Mouse (Mus musculus): ENCODE measurements around the gene Gstz1.
"Not testable (repeated sequence)": the region's sequence is repeated elsewhere in the genome, so short reads cannot be mapped to it uniquely, and the experiment has no call there.

Gene Gstz1

DNA sequence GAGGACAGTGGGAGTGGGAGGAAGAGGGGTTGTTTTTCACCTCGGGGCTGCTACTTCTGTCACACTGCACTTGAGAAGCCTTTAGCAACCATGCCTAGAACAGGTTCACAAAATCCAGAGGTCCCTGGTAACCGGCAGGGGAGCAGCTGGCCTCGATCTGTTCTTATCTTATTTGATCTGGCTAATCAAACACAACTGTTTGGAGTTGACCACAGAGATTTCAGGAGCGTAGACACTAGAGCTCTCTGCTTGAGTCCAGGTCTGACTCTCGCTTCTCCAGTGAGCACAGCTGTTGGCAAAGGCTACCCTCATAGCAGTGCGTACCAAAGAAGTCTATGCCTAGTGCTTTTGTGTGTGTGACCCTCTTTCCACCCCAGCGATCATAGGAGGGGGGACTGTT is 11.1 kb downstream of the Gstz1 start:
- no peak for DNase-seq (ENCODE audit: low spot score in 2 of 2)

DNA sequence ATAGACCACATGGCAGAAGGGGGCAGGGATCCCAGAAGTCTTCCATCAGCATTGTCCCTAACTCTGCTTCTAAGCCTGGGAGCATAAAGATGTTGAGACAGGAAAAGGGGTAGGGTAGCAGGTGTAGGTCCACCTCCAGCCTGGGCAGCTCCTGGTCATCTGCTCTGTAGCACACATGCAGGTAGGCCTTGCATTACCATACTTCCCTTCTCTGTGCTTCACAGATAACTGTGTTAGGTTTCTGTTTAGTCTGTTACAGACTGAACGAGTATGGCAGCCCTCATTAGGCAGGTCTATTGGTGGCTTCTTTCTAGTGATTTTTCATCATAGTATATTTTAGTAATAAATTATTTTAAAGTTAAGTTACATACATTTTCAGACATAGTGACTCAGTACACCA is 13.3 kb downstream of the Gstz1 start:
- no peak for DNase-seq (ENCODE audit: low spot score in 2 of 2)

DNA sequence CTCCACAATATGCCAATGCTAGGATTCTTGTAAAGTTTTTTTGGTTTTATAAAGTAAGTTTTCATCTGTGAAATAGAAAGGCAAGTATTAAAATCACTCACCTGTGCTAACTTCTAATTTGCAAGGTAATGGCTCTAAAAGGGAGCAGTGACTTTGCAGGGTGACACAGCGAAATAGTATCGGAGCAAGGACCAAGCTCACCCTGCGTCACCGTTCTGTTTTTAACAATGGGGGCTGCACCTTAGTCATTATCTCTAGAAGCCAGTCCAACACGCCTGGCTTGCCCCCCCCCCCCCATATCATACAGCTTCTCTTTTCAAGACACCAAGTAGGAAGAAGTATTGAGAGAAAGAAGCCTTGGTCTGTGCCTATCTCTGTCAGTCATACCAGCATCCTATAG is 13.8 kb downstream of the Gstz1 start:
- DNase-seq (ENCODE audit: low spot score in 2 of 2), result no peak

DNA sequence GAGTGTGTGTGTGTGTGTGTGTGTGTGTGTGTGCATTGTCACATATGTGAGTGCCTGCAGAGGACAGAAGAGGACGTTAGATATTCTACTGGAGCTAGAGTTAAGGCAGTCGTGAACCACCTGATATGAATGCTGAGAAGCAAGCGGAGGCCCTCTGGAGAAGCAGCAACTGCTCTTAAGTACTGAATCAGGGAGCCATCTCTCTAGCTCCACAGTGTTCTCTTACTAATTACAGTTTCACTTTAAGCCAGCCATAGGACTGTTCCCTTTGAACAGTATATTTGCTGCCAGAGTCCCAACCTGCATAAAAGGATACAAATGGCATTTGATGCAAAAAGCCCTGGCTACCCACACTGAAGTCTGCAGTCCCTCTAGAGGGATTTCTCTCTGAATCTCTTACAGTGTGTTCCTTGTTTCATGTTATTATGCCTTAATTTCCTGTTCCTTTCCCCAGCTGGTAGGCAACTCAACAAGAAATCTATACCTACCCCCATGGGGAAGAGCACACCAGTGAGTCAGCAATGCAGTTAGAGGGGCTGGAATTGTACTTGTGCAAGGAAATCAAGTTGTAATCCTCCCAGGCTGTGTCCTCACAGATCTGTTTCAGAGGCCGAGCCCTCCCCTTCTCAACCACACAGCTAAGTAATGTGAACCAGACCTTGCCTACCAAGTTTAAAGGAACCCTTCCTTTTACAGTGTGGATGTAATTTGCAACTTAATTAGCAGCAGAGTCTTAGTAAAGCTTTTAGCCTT is 28.4 kb downstream of the Gstz1 start:
- DNase-seq (ENCODE audit: low spot score in 2 of 2), result no peak

DNA sequence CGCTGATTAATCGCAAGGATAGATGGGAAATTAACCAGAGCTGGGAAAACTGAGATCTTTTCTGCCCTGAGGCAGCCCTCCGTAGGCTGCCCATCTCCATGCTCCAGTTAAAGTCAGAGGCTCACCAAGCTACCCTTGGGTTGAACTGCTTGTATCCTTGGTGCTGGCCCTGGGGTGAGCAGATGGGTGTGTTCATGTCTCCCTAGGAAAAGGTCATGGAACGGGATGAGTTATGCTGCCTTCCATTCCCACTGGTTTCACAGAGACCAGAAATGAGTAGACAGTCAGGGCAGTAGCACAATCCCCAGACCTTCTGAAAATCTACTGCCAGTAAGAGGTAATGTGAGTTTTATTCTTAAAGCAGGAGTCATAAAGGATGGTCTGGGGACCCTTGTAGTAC is 30.7 kb downstream of the Gstz1 start:
- no peak for DNase-seq (ENCODE audit: low spot score in 2 of 2)

DNA sequence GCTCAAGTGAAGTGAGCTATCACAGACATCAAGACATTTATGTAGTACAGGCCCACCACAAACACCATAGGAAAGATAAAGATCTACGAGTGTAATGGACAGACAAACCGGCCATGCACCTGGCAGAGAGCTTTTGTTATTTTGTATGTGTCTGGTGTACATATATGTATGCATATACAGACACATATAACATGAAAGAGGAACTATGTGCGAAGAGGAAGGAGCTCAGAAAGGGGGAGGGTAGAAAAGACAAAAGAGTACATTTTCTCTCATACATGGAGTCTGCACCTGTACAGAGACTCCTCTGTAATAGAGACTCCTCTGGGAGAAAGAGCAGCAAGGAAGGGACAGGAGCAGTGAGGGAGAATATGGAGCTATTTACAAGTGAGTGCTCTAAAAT is 46.0 kb downstream of the Gstz1 start:
- no peak for DNase-seq (ENCODE audit: low spot score in 2 of 2)

DNA sequence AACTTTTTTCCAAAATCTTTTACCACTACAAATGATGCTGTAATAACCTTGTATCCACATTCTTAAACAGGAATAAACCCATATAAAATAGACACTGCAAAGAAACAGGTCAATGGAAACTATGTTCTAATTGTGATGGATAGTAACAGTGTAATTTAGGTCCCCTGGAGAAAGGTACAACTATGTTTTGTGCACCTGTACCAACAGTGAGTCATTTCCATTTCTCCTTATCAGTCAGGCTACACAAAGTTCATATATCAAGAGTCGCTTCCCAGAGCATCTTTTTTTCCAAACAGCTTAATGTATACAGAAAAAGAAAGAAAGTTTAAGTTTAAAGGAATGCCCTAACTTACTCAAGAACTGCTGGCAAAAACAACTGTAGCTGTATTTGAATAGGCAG is 48.1 kb downstream of the Gstz1 start:
- DNase-seq (ENCODE audit: low spot score in 2 of 2), result no peak

DNA sequence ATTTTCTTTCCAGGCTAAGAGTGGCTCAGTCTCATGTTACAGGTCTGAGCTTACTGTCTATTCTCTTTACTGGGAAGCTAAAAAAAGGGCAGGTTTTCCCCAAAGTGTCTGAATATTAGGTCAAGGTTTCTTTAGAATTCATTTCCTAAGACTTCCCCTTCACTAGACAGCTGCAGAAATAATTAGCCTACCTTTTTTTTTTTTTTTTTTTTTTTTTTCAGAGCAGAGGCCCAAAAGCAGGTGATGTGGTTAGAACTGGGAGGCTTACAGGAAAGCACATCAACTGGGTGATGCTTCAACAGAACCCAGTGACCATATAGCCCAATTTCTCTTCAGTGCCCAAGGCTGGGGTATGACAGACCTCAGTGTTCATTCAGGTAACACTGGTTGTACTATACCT is 49.3 kb downstream of the Gstz1 start:
- DNase-seq (ENCODE audit: low spot score in 2 of 2), result no peak

DNA sequence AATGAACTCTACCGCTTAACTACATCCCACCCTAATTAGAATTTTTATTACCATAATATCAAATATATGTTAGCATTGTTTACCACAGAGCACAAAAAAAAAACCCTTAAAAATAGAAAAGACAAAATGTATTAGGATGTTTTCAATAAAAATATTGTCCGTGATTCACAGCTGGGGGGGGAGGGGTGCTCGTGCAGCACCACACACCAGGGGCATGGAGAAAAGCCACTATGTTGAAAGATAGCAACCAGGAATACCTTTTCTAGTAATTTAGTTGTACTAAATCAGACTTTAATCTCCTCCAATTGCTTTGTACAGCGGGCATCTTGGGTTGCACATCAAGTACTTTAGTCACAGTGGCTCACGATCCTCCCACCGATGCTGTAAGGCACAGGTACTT is 51.8 kb downstream of the Gstz1 start:
- DNase-seq (ENCODE audit: low spot score in 2 of 2), result no peak

DNA sequence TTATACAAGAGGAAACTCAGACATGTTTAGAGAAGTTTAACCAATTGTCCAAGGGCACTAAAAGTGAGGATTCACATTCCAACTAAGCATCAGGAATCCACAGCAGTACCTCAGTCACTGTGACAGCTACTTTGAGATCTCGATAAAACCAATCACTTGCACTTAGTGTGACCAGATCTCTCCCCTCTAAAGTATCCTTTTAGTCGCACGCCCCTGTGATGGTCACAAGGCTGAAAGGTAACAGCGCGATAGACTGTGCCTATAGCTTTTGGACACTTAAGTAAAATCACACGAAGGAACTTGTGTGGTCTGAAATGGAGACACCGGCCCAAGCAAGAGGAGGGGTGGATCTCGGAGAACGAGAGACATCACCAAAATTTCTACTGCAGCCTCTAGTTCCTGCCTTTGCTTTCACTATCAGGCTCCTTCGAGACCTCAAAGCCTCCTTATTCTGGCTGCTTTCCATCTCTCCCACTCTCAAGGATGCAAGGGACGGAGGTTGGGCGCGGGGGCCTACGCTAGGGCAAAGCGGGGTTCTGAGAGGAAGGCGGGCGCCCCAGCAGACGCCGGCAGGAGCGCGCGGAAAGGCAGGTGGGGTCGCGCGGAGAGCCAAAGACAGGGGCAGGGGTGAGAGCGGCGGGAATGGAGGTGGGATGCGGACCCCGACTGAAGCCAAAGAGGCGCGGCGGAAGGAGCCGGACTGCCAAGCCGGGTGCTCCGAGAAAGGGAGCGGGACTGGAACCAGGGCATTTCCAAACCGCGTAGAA is 52.4 kb downstream of the Gstz1 start, which contains the start of gene Samd15:
TSS of gene Samd15 (plus strand) at position 518 of the 767 bp plus-strand sequence.
- peak in 1 of 2 experiments; percentile 30 for DNase-seq (ENCODE audit: low spot score in 2 of 2)

DNA sequence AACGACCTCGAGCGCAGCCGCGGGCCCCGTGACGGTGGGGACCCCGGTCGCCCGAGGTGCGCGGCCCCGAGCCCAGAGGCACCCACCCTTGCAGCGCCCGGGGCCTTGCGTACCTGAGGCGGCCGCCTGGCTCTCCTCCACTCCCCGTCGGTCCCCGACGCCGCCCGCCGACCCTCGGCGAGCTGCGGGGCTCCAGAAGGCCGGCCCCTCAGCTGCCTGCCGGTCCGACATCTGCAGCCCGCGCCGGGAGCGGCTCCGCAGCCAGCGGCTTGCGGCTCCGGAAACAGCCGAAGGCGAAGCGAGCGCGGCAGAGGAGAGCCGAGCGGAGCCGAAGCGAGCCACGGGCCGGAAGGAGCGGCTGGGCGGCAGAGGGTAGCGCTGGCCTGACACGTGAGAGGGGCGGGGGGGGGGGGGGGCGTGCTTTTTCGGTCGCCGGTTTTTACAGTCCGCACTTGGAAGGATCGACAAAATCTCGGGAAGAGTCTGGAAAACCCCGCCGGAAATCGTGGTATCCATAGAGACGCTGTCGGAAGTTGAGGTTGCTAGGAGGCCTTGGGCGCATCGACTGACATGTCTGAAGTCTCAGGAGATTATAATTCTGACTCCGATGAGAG is 53.1 kb downstream of the Gstz1 start, which contains the start of gene Tmed8:
TSS of gene Tmed8 (minus strand) at position 482 of the 614 bp plus-strand sequence.
- peak; percentile 44 to 80 for DNase-seq (ENCODE audit: low spot score in 2 of 2)

DNA sequence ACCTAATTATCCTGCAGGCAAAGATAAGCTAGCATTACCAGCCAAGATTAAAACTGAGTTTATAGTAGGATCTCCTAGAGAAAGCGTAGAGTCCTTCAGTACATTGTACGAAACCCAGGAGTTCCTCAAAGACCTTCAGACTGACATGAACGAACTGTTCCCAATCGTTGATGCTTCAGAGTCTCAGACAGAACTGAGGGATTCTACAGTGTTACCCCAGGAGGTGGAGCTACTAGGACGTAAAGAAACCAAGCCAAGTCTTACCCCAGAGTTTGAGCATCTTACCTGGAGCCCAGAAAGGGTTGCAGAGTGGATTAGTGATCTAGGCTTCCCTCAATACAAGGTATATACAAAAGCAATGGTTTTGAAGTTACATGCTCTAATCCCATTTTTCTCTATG is 54.7 kb downstream of the Gstz1 start:
- DNase-seq (ENCODE audit: low spot score in 2 of 2), result no peak

DNA sequence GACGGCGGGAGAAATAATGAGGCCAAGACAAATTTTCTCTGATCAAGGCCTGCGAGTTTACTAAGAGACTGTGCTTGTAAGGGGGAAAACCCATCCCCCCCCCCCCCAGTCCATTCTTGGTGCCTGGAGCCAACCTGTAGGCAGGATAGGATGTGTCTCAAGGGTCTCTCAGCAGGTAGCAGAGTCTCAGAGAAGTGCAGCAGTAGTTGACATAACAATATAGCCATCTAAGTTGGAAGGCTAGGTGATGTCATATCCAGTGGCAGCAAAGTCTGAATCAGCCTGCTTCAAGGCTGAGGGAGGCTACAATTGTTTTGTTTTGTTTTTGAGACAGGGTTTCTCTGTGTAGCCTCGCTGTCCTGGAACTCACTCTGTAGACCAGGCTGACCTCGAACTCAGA is 58.8 kb downstream of the Gstz1 start:
- DNase-seq (ENCODE audit: low spot score in 2 of 2), result not testable (repeated sequence)

DNA sequence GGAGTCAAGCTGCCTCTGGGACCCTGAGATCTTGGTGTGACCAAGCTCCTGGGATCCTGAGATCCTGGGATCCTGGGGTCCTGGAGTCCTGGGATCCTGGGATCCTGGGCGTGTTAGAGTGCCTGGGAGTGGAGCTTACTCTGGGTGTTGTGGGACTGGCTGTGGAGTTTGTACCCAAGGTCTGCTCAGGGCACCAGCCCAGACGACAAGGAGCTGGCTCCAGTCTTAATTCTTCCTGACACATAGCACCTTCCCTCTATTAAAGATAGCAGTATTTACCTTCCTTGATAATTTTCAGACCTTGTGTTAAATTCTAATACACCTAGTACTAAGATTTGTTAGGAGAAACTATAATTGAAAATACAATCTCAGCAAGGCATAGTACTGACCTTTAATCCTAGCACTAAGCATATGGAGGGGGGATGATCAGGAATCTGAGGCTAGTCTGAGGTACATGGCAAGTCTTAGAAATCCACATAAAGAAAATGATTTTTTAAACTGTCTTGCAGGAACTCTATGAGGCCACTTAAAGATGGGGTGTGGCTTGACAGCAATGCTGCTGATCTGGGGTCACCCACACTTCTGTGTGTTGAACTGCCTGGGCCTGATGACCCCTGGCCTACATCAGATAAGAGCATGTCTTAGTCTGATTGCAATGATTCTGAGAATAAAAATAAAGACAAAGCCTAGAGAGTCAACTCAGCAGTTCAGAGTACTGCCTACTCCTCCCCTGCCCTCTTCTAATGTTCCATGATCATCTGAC is 66.1 kb downstream of the Gstz1 start:
- no peak for DNase-seq (ENCODE audit: low spot score in 2 of 2)
